In the genomic region with DNA sequence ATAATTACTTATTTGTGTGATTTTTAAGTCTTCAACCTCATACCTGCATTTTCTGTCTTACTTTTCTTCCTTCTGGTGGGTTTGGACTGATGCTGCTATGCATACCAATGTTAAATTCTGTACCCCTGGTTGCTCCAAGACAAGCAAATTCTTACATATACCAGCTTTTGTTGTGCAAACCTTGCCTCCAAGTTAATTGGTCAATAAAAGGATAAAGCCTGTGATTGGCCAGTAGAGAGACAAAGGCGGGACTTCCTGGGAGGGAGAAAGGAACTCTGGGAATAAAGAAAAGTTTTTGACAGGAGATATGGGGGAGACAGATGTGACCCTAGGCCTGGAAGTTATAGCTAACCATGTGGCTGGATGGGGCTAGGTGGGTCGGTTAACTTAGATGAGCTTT, we compare ENCODE assay signal across 23 mouse cellular contexts.
DNase-seq lines count a peak whose midpoint lies in the region; ATAC-seq lines count a peak whose summit lies in the region.
"Had no signal": no experiment of that assay in that cellular context is flagged by ENCODE, and none has a peak within 500 bp of the region (broad histone marks: within the 10 kb centered on the region; RNA-seq: fewer than 3 reads in every experiment).

No protein-coding gene starts in this region.

- H3K36me3 ChIP-seq in midbrain, embryonic 11.5 days (ENCODE audit: control insufficient read depth, insufficient read depth, low read length): no peaks in the 10 kb centered on the region
- H3K36me3 ChIP-seq in midbrain, embryonic 15.5 days (replicated peaks): peaks cover 18% of the 10 kb centered on the region

- no peak overlapping the region for H3K9ac ChIP-seq in midbrain, embryonic 11.5 days (ENCODE audit: low read length)
- no peak overlapping the region for H3K9ac ChIP-seq in midbrain, embryonic 15.5 days
- H3K9ac ChIP-seq: embryonic facial prominence, embryonic 12.5 days; forebrain, embryonic 13.5 days; forebrain, embryonic 15.5 days; forebrain, postnatal 0 days had no signal

- H3K4me2 ChIP-seq in midbrain, embryonic 11.5 days: no peak overlapping the region
- no peak overlapping the region for H3K4me2 ChIP-seq in midbrain, embryonic 15.5 days
- H3K4me2 ChIP-seq: embryonic facial prominence, embryonic 12.5 days; forebrain, embryonic 13.5 days; forebrain, embryonic 15.5 days had no signal

- 100% methylated on average over 2 of the region's 2 CpGs for WGBS in midbrain, embryonic 11.5 days
- 93% methylated on average over 2 of the region's 2 CpGs for WGBS in midbrain, embryonic 15.5 days

- H3K27me3 ChIP-seq in midbrain, embryonic 11.5 days (ENCODE audit: control insufficient read depth, insufficient read depth, low read length): no peaks in the 10 kb centered on the region
- H3K27me3 ChIP-seq in midbrain, embryonic 15.5 days (replicated peaks): no peaks in the 10 kb centered on the region
- H3K27me3 ChIP-seq: CH12.LX; embryonic facial prominence, embryonic 12.5 days; forebrain, embryonic 13.5 days; forebrain, embryonic 15.5 days; Patski had no signal

- peak; percentile 54 for DNase-seq in midbrain, embryonic 11.5 days (ENCODE audit: low spot score, missing footprints)
- peak; percentile 52 for DNase-seq in R1 (ENCODE audit: low read depth, low spot score)
- no peak for DNase-seq in kidney, adult 9 months
- no peak for DNase-seq in lung, adult 18-20 months
- DNase-seq: adrenal gland, adult 8-10 months; adrenal gland, postnatal 14 days; adrenal gland, postnatal 36 days; B cell, adult 2 months; cerebellum, adult 11-12 months; cerebellum, adult 2 months; cerebellum, adult 9-10 months; cerebellum, postnatal 10 days; cerebellum, postnatal 25 days; forebrain, postnatal 0 days had no signal

- no peaks in the 10 kb centered on the region for H3K9me3 ChIP-seq in midbrain, embryonic 11.5 days (ENCODE audit: control insufficient read depth, low read length)
- H3K9me3 ChIP-seq in midbrain, embryonic 15.5 days: no peaks in the 10 kb centered on the region
- H3K9me3 ChIP-seq: embryonic facial prominence, embryonic 10.5 days; embryonic facial prominence, embryonic 12.5 days; forebrain, embryonic 13.5 days; forebrain, embryonic 15.5 days had no signal

- no peak overlapping the region for H3K27ac ChIP-seq in midbrain, embryonic 11.5 days (ENCODE audit: low read depth, low read length)
- H3K27ac ChIP-seq in midbrain, embryonic 15.5 days: no peak overlapping the region
- H3K27ac ChIP-seq: embryonic facial prominence, embryonic 10.5 days; embryonic facial prominence, embryonic 12.5 days; forebrain, embryonic 13.5 days; forebrain, embryonic 15.5 days had no signal

- H3K4me3 ChIP-seq in midbrain, embryonic 11.5 days (ENCODE audit: low read depth, low read length): no peak overlapping the region
- H3K4me3 ChIP-seq in midbrain, embryonic 15.5 days: no peak overlapping the region
- H3K4me3 ChIP-seq: embryonic facial prominence, embryonic 10.5 days; embryonic facial prominence, embryonic 12.5 days; forebrain, embryonic 13.5 days; forebrain, embryonic 15.5 days had no signal

- H3K4me1 ChIP-seq in midbrain, embryonic 11.5 days (ENCODE audit: control insufficient read depth, insufficient read depth, low read length): no peaks in the 10 kb centered on the region
- no peaks in the 10 kb centered on the region for H3K4me1 ChIP-seq in midbrain, embryonic 15.5 days
- H3K4me1 ChIP-seq: embryonic facial prominence, embryonic 10.5 days; embryonic facial prominence, embryonic 12.5 days; forebrain, embryonic 13.5 days; forebrain, embryonic 15.5 days had no signal

- ATAC-seq in midbrain, embryonic 11.5 days (ENCODE audit: low FRiP score): no peak
- ATAC-seq in midbrain, embryonic 15.5 days (replicated peaks): no peak
- ATAC-seq: activated CD4-positive, CD25-positive, alpha-beta regulatory T cell, adult 4 months; CD4-positive, CD25-positive, alpha-beta regulatory T cell, adult 4 months; forebrain, embryonic 13.5 days; forebrain, embryonic 15.5 days; forebrain, postnatal 0 days; Patski had no signal

Comparison
In these comparisons a context has a peak if more than half of its experiments do, and no peak if none do; other contexts are left out.
1. DNase-seq: peak in midbrain, embryonic 11.5 days (single experiment) and R1 (single experiment); none in kidney, adult 9 months (single experiment) and lung, adult 18-20 months (0 of 2).